Mouse (Mus musculus) G1E (cell line): Measurements from ENCODE around the gene Nme2. TPM values are rescaled to one million over a fixed set of nuclear protein-coding genes. Genes with fewer than 3 reads are reported as not detected.

ENCODE experiments used
- ATAC-seq: 2 replicates; pipeline ENCODE4 v1.8.0; 2016; ENCODE audit warnings: mild to moderate bottlenecking; ENCODE audit not compliant: insufficient number of reproducible peaks, poor library complexity, low FRiP score, severe bottlenecking; ENCODE audit errors: extremely low read depth
- DNase-seq: peaks from one replicate; pipeline ENCODE4 v3.0.0; 2012; ENCODE audit warnings: low spot score
- H3K27me3 ChIP-seq: 2 replicates; pipeline ENCODE4 v1.6.1; 2012; ENCODE audit warnings: mild to moderate bottlenecking, low read length, inconsistent platforms; ENCODE audit not compliant: insufficient read depth
- H3K36me3 ChIP-seq: replicated peaks from 2 replicates; pipeline ENCODE3; 2012; ENCODE audit warnings: mild to moderate bottlenecking, inconsistent platforms
- H3K4me1 ChIP-seq: 2 replicates; pipeline ENCODE4 v1.6.1; 2012; ENCODE audit warnings: low read depth, low read length, inconsistent platforms, mixed read lengths; ENCODE audit not compliant: insufficient read depth
- H3K4me3 ChIP-seq: 2 replicates; pipeline ENCODE4 v1.5.1; 2012; ENCODE audit warnings: low read depth, mild to moderate bottlenecking, inconsistent platforms, low read length, moderate library complexity, mixed read lengths
- H3K9me3 ChIP-seq: replicated peaks from 2 replicates; pipeline ENCODE4 v1.6.1; 2012; ENCODE audit warnings: inconsistent platforms
- CTCF ChIP-seq: IDR thresholded peaks from 2 replicates; pipeline ENCODE4 v1.5.1; 2012; ENCODE audit warnings: low read depth, low read length, inconsistent platforms, mixed read lengths
- GATA1 ChIP-seq: IDR thresholded peaks from 2 replicates; pipeline ENCODE4 v1.6.1; 2012; ENCODE audit warnings: borderline replicate concordance, low read length, inconsistent platforms, mixed read lengths
- GATA2 ChIP-seq: IDR thresholded peaks from 2 replicates; pipeline ENCODE4 v1.6.1; 2012; ENCODE audit warnings: low read depth, low read length, inconsistent platforms, borderline replicate concordance
- POLR2AphosphoS5 ChIP-seq: IDR thresholded peaks from 2 replicates; pipeline ENCODE4 v1.6.1; 2012; ENCODE audit warnings: low read depth, low read length, inconsistent platforms; ENCODE audit not compliant: insufficient replicate concordance
- TAL1 ChIP-seq: conservative IDR thresholded peaks from 2 replicates; pipeline ENCODE4 v1.6.1; 2012; ENCODE audit warnings: low read depth, low read length, inconsistent platforms, mixed read lengths
- polyA plus RNA-seq: library from polyadenylated mRNA; stranded (reverse); fragments of >175 nt; gene quantifications from 2 replicates; pipeline ENCODE4 v1.2.3, GENCODE M21; 2012
- total RNA-seq, 2 experiments: library from RNA; stranded (forward) in 1 of 2; stranded (reverse) in 1 of 2; fragments of 200-1000 nt in 1 of 2; fragments of >200 nt in 1 of 2; fragmentation: Nextera tagmentation in 1 of 2; gene quantifications; 2 replicates each; pipeline ENCODE4 v1.2.3; 2014 to 2017

Gene Nme2
- total and polyA plus RNA-seq, 3 experiments = 29.3 to 161 (median 144) TPM

GRCm38 (mm10) chr11:93985265-93985664 is 29.2 kb upstream of the Nme2 start:
- peaks cover 25% of the 10 kb centered on the region for H3K27me3 ChIP-seq
- DNase-seq (no peak), ATAC-seq (no peak)
- TF ChIP-seq GATA1 (no peak), TAL1 (no peak), CTCF (no peak), POLR2AphosphoS5 (no peak), GATA2 (no peak)
- no peaks in the 10 kb centered on the region for H3K36me3 ChIP-seq
- peaks cover 17% of the 10 kb centered on the region for H3K4me1 ChIP-seq
- H3K4me3 ChIP-seq = no peak overlapping the region
- no peaks in the 10 kb centered on the region for H3K9me3 ChIP-seq

- no peak for ATAC-seq
- no peak for DNase-seq
Observed at GRCm38 (mm10) chr11:93984619-93985018, 28.6 kb upstream of the Nme2 start.

GRCm38 (mm10) chr11:93979502-93980049 is 23.5 kb upstream of the Nme2 start:
- Histone ChIP-seq H3K27me3 (peaks cover 20% of the 10 kb centered on the region), H3K4me3 (no peak overlapping the region), H3K9me3 (no peaks in the 10 kb centered on the region), H3K4me1 (no peaks in the 10 kb centered on the region; the same call in 1 of the 2 replicates), H3K36me3 (no peaks in the 10 kb centered on the region)
- ATAC-seq (no peak), DNase-seq (no peak)
- TF ChIP-seq POLR2AphosphoS5 (no peak), TAL1 (no peak), GATA1 (no peak), GATA2 (no peak), CTCF (no peak)

More at GRCm38 (mm10) chr11:93984619-93985018, 28.6 kb upstream of the Nme2 start:
- peaks cover 17% of the 10 kb centered on the region for H3K4me1 ChIP-seq
- H3K36me3 ChIP-seq = no peaks in the 10 kb centered on the region
- H3K4me3 ChIP-seq = no peak overlapping the region
- no peak for TF ChIP-seq GATA2
- no peak for TF ChIP-seq TAL1
- no peak for TF ChIP-seq GATA1
- no peak for TF ChIP-seq CTCF
- no peak for TF ChIP-seq POLR2AphosphoS5
- H3K9me3 ChIP-seq = no peaks in the 10 kb centered on the region
- H3K27me3 ChIP-seq = peaks cover 20% of the 10 kb centered on the region

- H3K36me3 ChIP-seq = no peaks in the 10 kb centered on the region
- H3K27me3 ChIP-seq = no peaks in the 10 kb centered on the region
- no peaks in the 10 kb centered on the region for H3K9me3 ChIP-seq
- peaks cover 9% of the 10 kb centered on the region for H3K4me1 ChIP-seq
- DNase-seq (no peak), ATAC-seq (no peak)
- no peak for TF ChIP-seq TAL1
- TF ChIP-seq GATA1 = no peak
- no peak for TF ChIP-seq POLR2AphosphoS5
- no peak for TF ChIP-seq CTCF
- no peak for TF ChIP-seq GATA2
- no peak overlapping the region for H3K4me3 ChIP-seq
Observed at GRCm38 (mm10) chr11:93972951-93973350, 16.9 kb upstream of the Nme2 start.

- no peaks in the 10 kb centered on the region for H3K9me3 ChIP-seq
- peaks cover 14% of the 10 kb centered on the region for H3K36me3 ChIP-seq
- DNase-seq (no peak), ATAC-seq (no peak)
- no peaks in the 10 kb centered on the region for H3K27me3 ChIP-seq
- H3K4me1 ChIP-seq = peaks cover 25% of the 10 kb centered on the region
- H3K4me3 ChIP-seq = no peak overlapping the region
- TF ChIP-seq TAL1 (no peak), GATA2 (no peak)
Observed at GRCm38 (mm10) chr11:93969799-93970198, 13.7 kb upstream of the Nme2 start.

- no peak for TF ChIP-seq POLR2AphosphoS5
- no peak for TF ChIP-seq GATA2
- no peak for TF ChIP-seq GATA1
- TF ChIP-seq CTCF = no peak
- TF ChIP-seq TAL1 = no peak
- no peak overlapping the region for H3K4me3 ChIP-seq
- no peak for ATAC-seq
Observed at GRCm38 (mm10) chr11:93969171-93969570, 13.1 kb upstream of the Nme2 start.

More at GRCm38 (mm10) chr11:93969171-93969570, 13.1 kb upstream of the Nme2 start:
- Histone ChIP-seq H3K9me3 (no peaks in the 10 kb centered on the region), H3K36me3 (peaks cover 20% of the 10 kb centered on the region), H3K4me1 (peaks cover 25% of the 10 kb centered on the region), H3K27me3 (no peaks in the 10 kb centered on the region)
- no peak for DNase-seq
